Mouse (Mus musculus) heart, adult 2 months (tissue): ENCODE measurements around the gene Tm4sf4.

ENCODE experiments used
- CTCF ChIP-seq: fragments of 200-600 bp; IDR thresholded peaks from 2 replicates; pipeline ENCODE4 v1.8.1; 2022; ENCODE audit warnings: antibody characterized with exemption, mild to moderate bottlenecking, moderate library complexity
- EP300 ChIP-seq: fragments of 200-500 bp; IDR thresholded peaks from 2 replicates; pipeline ENCODE4 v1.6.1; 2011; ENCODE audit warnings: low read depth, low read length, control low read depth; ENCODE audit not compliant: insufficient read depth

GRCm38 (mm10) chr3:57426351-57426750 lies 1.2 kb downstream of the Tm4sf4 start:
- TF ChIP-seq CTCF, result no peak
- TF ChIP-seq EP300, result no peak
